Mouse (Mus musculus) layer of hippocampus, postnatal 10 days (tissue): ENCODE data around the gene Sfn. TPM values are rescaled to one million over a fixed set of nuclear protein-coding genes. Genes with fewer than 3 reads are reported as not detected.

Experiments used
- microRNA-seq, 2 experiments: library from miRNA; unstranded; fragments of <30 nt; microRNA quantifications; one replicate each; pipeline ENCODE4 v1.2.0; 2021
- total RNA-seq, 2 experiments: library from RNA; stranded (reverse); gene quantifications; 2 replicates each; pipeline ENCODE4 v1.2.3; 2021

Sfn gene
- total RNA-seq, 2 experiments from 2014 or later = 1.8 to 2.1 TPM

Small RNA genes lying within 50 kb of the gene (microRNA-seq; reads per million reads assigned to microRNA genes)
- 0 reads per million in 2 experiments for gene Gm23158

Other genes starting within 250 kb of the Sfn start
- 10 to 100 TPM; 60.5 to 68.6 TPM for gene Wdtc1, start 248.7 kb downstream of the Sfn start, total RNA-seq
- 10 to 100 TPM; 45.5 to 47.4 TPM for gene Slc9a1, start 232.5 kb downstream of the Sfn start, total RNA-seq
- under 1 TPM in 1 of 2 experiments, not detected in 1; 0.21 TPM for gene Tent5b, start 122.0 kb downstream of the Sfn start, total RNA-seq
- 100 to 1,000 TPM; 129 to 130 TPM for gene Trnp1, start 103.6 kb downstream of the Sfn start, total RNA-seq
- gene Kdf1, start 83.2 kb downstream of the Sfn start, total RNA-seq = under 1 TPM in 1 of 2 experiments, not detected in 1; 0.21 TPM
- gene Nudc, start 56.2 kb downstream of the Sfn start, total RNA-seq = 100 to 1,000 TPM; 117 to 129 TPM
- gene Nr0b2, start 48.8 kb downstream of the Sfn start, total RNA-seq = not detected
- 1 to 10 TPM; 6.3 to 8.5 TPM for gene Gpatch3, start 27.4 kb downstream of the Sfn start, total RNA-seq
- 10 to 100 TPM; 12.4 to 14.8 TPM for gene Gpn2, start 17.8 kb downstream of the Sfn start, total RNA-seq
- 10 to 100 TPM; 34.3 to 38.8 TPM for gene Zdhhc18, start 48.0 kb upstream of the Sfn start, total RNA-seq
- gene Pigv, start 70.5 kb upstream of the Sfn start, total RNA-seq = 10 to 100 TPM in 1 of 2 experiments, 1 to 10 TPM in 1; 9.2 to 10.8 TPM
- gene Arid1a, start 154.6 kb upstream of the Sfn start, total RNA-seq = 10 to 100 TPM; 74.6 to 76.4 TPM